Comparison of ENCODE assay signal across 9 mouse cellular contexts in genomic region chr1:90690591-90691116, GRCm38 (mm10).
DNase-seq lines count a peak whose midpoint lies in the region; ATAC-seq and TF ChIP-seq lines count a peak whose summit lies in the region.
"Had no signal": no experiment of that assay in that cellular context is flagged by ENCODE, and none has a peak within 500 bp of the region (broad histone marks: within the 10 kb centered on the region; RNA-seq: fewer than 3 reads in every experiment).

No protein-coding gene starts in this region.

- peak overlapping the region; percentile 69 for H3K27ac ChIP-seq in left cerebral cortex, adult 2 months
- H3K27ac ChIP-seq: liver, embryonic 13.5 days had no signal

- H3K4me3 ChIP-seq in left cerebral cortex, adult 2 months: no peak overlapping the region
- H3K4me3 ChIP-seq: liver, embryonic 13.5 days had no signal

- ATAC-seq in erythroid progenitor cell, adult 5-6 weeks (replicated peaks; ENCODE audit: low FRiP score, poor library complexity, severe bottlenecking): no peak

- peak; percentile 35 for DNase-seq in gastrocnemius, postnatal 14 days
- DNase-seq in gastrocnemius, adult 8-10 months (ENCODE audit: low spot score in 2 of 2): no peak
- peak; percentile 77 to 83 for DNase-seq in cerebellum, postnatal 10 days
- DNase-seq in heart, postnatal 4 days: peak; percentile 45
- peak; percentile 35 to 56 for DNase-seq in left cerebral cortex, adult 2 months (ENCODE audit: extremely low spot score in 1 of 2, low spot score in 2 of 2)
- DNase-seq in right cerebral cortex, postnatal 36 days (ENCODE audit: low spot score in 2 of 2): peak; percentile 47 to 69
- DNase-seq in spleen, postnatal 4 days (ENCODE audit: low spot score in 2 of 2): no peak
- DNase-seq: liver, embryonic 13.5 days had no signal

- TF ChIP-seq CTCF in left cerebral cortex, adult 2 months (IDR thresholded peaks at IDR 0.05): no peak

- intact Hi-C loops in gastrocnemius, postnatal 14 days (cut with DNase I; ENCODE audit: low total_unique reads): no loop called here
- intact Hi-C loops in left cerebral cortex, adult 2 months (cut with DNase I): loop anchor here (1.0 to 5.0 kb wide), 3 partner anchors 42 to 148 kb away; no protein-coding TSS in a partner anchor

Comparison
In these comparisons a context has a peak if more than half of its experiments do, and no peak if none do; other contexts are left out.
1. DNase-seq: peak in gastrocnemius, postnatal 14 days (single experiment), cerebellum, postnatal 10 days (2 of 2), heart, postnatal 4 days (single experiment), left cerebral cortex, adult 2 months (2 of 2) and right cerebral cortex, postnatal 36 days (2 of 2); none in gastrocnemius, adult 8-10 months (0 of 2) and spleen, postnatal 4 days (0 of 2).